Mouse (Mus musculus): Measurements from ENCODE around the gene Atxn7l1. TPM values are rescaled to one million over a fixed set of nuclear protein-coding genes. Genes with fewer than 3 reads are reported as not detected.

Atxn7l1 gene
- polyA plus RNA-seq, 1 experiment from 2014 or later, result 14.4 TPM

DNA sequence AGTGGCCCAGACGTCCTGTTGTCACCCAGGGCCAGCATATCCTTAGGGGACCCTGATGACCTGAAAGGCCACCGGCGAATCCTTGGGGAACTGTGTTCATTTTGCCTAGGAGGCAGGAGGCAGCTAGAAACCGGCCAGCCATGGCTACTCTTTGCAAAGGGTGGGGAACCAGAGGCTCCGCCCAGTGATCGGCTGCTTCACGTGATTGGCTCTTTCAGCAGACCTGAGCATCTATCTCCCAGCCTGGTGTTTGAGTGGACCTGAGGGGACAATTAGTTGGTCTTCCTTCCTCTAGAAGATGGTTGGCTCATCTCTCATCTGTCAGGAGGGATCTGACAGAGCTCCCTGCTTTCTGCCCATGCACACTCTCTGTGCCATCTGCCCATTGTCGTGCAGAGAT lies 19.2 kb downstream of the Atxn7l1 start:
- Histone ChIP-seq H3K27me3 (ENCODE audit: insufficient read depth, low read length) (no peaks in the 10 kb centered on the region), H3K4me2 (no peak overlapping the region), H3K36me3 (ENCODE audit: insufficient read depth) (0 out of 2 replicates have a peak, but pooled peaks cover 2% of the 10 kb centered on the region), H3K9ac (no peak overlapping the region), H3K27ac (ENCODE audit: low read depth) (no peak overlapping the region), H3K4me3 (ENCODE audit: low read depth, low read length) (no peak overlapping the region), H3K4me1 (ENCODE audit: insufficient read depth) (no peaks in the 10 kb centered on the region), H3K9me3 (ENCODE audit: low read depth, low read length) (no peaks in the 10 kb centered on the region)
- WGBS, result 54% methylated on average over 8 of the region's 8 CpGs
- no peak for ATAC-seq (ENCODE audit: insufficient read depth)
- no peak for TF ChIP-seq CTCF (IDR thresholded peaks at IDR 0.05; ENCODE audit: low read depth)
- no peak for DNase-seq

DNA sequence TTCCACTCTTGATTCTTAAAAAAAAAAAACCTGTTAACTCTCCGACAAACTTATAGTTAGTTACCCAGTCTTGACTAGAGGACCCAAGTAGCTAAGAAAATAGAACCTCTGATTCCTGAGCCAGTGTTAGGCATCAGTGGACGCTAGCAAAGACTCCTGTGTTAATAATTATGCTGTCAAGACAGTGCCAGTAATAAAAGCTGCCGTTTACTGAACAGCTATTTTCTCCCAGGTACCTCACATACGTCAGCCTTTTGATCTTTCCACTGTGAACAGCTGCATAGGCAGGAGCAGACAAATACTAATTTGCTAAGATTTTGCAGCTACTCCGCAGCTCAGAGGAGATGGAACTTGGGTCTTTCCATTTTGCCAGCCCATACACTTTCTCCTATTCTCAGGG lies 20.1 kb downstream of the Atxn7l1 start:
- Histone ChIP-seq H3K27me3 (ENCODE audit: insufficient read depth, low read length) (no peaks in the 10 kb centered on the region), H3K4me3 (ENCODE audit: low read depth, low read length) (no peak overlapping the region), H3K9ac (no peak overlapping the region), H3K4me1 (ENCODE audit: insufficient read depth) (no peaks in the 10 kb centered on the region), H3K9me3 (ENCODE audit: low read depth, low read length) (no peaks in the 10 kb centered on the region), H3K4me2 (no peak overlapping the region), H3K27ac (ENCODE audit: low read depth) (no peak overlapping the region), H3K36me3 (ENCODE audit: insufficient read depth) (peaks cover 2% of the 10 kb centered on the region; the same call in 1 of the 2 replicates)
- DNase-seq, result no peak
- 69% methylated on average over 5 of the region's 5 CpGs for WGBS
- ATAC-seq (ENCODE audit: insufficient read depth), result no peak
- no peak for TF ChIP-seq CTCF (IDR thresholded peaks at IDR 0.05; ENCODE audit: low read depth)

DNA sequence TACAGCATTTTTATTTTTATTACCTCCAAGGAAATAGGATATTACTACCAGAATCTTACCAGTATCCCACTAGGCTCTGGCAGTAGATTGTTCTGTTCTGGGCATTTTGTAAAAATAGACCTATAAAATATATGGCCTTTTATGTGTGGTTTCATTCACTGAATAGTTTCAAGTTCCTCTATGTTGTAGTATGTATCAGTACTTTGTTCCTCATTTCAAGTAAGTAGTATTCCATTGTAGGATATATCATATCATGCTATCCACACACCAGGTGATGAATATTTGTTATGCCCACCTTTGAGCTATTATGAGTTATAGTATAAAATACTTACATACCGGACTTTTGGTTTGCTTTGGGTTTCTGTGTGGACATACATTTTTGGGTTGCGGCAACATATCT lies 21.0 kb downstream of the Atxn7l1 start:
- H3K36me3 ChIP-seq (ENCODE audit: insufficient read depth), result peaks cover 2% of the 10 kb centered on the region; the same call in 1 of the 2 replicates
- 97% methylated on average over 2 of the region's 2 CpGs for WGBS
- H3K4me2 ChIP-seq, result no peak overlapping the region
- TF ChIP-seq CTCF (IDR thresholded peaks at IDR 0.05; ENCODE audit: low read depth), result no peak
- no peak overlapping the region for H3K4me3 ChIP-seq (ENCODE audit: low read depth, low read length)
- ATAC-seq (ENCODE audit: insufficient read depth) (no peak), DNase-seq (no peak)
- H3K4me1 ChIP-seq (ENCODE audit: insufficient read depth), result no peaks in the 10 kb centered on the region
- no peaks in the 10 kb centered on the region for H3K9me3 ChIP-seq (ENCODE audit: low read depth, low read length)
- no peak overlapping the region for H3K27ac ChIP-seq (ENCODE audit: low read depth)
- no peak overlapping the region for H3K9ac ChIP-seq
- no peaks in the 10 kb centered on the region for H3K27me3 ChIP-seq (ENCODE audit: insufficient read depth, low read length)

DNA sequence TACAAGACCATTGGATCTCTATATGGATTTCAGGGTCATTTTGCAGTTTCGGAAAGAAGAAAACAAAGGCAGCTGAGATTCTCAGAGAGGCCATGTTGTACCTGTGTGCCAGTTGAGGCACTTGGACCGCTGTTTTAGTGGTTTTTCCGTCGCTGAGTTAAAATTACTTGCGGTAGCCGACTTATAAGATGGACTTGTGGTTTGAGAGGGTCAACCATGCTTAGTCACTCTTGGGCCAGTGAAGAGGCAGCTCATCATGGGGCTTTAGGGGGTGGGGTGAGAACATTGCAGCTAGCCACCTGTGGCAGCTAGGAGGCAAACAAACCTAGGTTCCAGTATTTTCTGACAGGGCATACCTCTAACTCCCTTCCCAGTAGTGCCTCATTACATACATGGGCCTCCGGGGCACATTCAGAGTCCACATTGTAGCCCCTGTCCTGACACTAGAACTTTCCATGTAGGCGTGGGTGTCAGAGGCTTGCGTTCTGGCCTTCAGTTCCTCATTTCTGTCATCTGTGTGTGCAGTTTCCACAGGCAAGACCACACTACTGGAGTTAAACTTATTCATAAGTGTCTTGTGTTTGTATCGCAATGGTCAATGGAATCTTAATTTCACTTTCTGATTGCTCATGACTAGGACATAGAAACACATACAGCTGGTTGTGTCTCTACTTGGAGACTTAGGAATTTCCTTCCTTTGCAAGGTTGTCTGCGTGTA lies 22.4 kb downstream of the Atxn7l1 start:
- no peak overlapping the region for H3K27ac ChIP-seq (ENCODE audit: low read depth)
- WGBS, result 85% methylated on average over 11 of the region's 11 CpGs
- H3K4me3 ChIP-seq (ENCODE audit: low read depth, low read length), result no peak overlapping the region
- no peaks in the 10 kb centered on the region; the same call in 1 of the 2 replicates for H3K4me1 ChIP-seq (ENCODE audit: insufficient read depth)
- no peaks in the 10 kb centered on the region for H3K9me3 ChIP-seq (ENCODE audit: low read depth, low read length)
- H3K36me3 ChIP-seq (ENCODE audit: insufficient read depth), result peaks cover 2% of the 10 kb centered on the region; the same call in 1 of the 2 replicates
- no peaks in the 10 kb centered on the region for H3K27me3 ChIP-seq (ENCODE audit: insufficient read depth, low read length)
- H3K9ac ChIP-seq, result no peak overlapping the region
- no peak overlapping the region for H3K4me2 ChIP-seq
- ATAC-seq (ENCODE audit: insufficient read depth) (no peak), DNase-seq (no peak)
- TF ChIP-seq CTCF (IDR thresholded peaks at IDR 0.05; ENCODE audit: low read depth), result no peak

DNA sequence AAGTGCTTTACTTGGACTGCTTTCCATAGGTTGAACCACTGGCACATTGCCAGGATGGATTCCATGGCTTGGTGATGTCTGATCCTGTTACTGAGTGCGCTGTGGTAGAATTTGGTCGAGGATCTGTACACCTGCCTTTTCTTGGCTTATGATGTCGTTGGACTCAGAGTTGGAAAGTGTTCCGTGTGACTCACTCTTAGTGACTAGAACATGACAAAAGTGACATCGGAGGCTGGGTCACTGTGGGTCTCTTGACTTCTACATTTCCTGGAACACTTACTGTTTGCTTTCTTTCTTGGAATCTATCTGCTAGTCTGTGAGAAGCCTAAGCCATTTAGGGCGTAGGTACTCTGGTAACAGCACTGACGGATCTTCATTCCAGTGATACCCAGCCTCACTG lies 23.3 kb downstream of the Atxn7l1 start:
- no peak for TF ChIP-seq CTCF (IDR thresholded peaks at IDR 0.05; ENCODE audit: low read depth)
- Histone ChIP-seq H3K9me3 (ENCODE audit: low read depth, low read length) (no peaks in the 10 kb centered on the region), H3K27ac (ENCODE audit: low read depth) (no peak overlapping the region), H3K4me3 (ENCODE audit: low read depth, low read length) (no peak overlapping the region), H3K27me3 (ENCODE audit: insufficient read depth, low read length) (no peaks in the 10 kb centered on the region), H3K4me1 (ENCODE audit: insufficient read depth) (peaks cover 5% of the 10 kb centered on the region; the same call in 1 of the 2 replicates), H3K9ac (no peak overlapping the region), H3K36me3 (ENCODE audit: insufficient read depth) (peaks cover 2% of the 10 kb centered on the region; the same call in 1 of the 2 replicates), H3K4me2 (no peak overlapping the region)
- DNase-seq (peak; percentile 32), ATAC-seq (ENCODE audit: insufficient read depth) (no peak)
- WGBS, result 85% methylated on average over 7 of the region's 7 CpGs

DNA sequence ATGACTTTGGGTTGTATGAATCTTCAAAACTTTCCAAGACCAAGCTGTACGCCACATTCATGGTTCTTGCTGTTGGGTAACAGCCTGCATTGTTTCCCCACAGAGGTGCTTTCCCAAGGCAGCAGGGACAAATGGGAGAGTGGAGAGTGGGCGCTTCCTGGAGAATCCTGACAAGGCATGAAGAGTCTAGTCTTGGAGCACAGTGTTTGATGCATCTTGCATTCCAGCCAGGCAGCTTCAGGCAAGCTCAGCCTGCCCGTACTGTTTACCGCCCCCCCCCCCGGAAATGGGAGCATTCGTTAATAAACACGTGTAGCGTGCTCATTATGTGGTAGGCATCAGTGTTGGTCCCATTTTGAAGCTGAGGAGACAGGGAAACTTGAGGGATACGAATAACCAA lies 25.4 kb downstream of the Atxn7l1 start:
- no peaks in the 10 kb centered on the region for H3K27me3 ChIP-seq (ENCODE audit: insufficient read depth, low read length)
- no peak for TF ChIP-seq CTCF (IDR thresholded peaks at IDR 0.05; ENCODE audit: low read depth)
- WGBS, result 83% methylated on average over 9 of the region's 9 CpGs
- no peak overlapping the region for H3K4me2 ChIP-seq
- H3K4me1 ChIP-seq (ENCODE audit: insufficient read depth), result peaks cover 5% of the 10 kb centered on the region; the same call in 1 of the 2 replicates
- ATAC-seq (ENCODE audit: insufficient read depth), result no peak
- H3K9ac ChIP-seq, result no peak overlapping the region
- H3K9me3 ChIP-seq (ENCODE audit: low read depth, low read length), result no peaks in the 10 kb centered on the region
- no peak overlapping the region for H3K27ac ChIP-seq (ENCODE audit: low read depth)
- H3K4me3 ChIP-seq (ENCODE audit: low read depth, low read length), result no peak overlapping the region
- peaks cover 2% of the 10 kb centered on the region; the same call in 1 of the 2 replicates for H3K36me3 ChIP-seq (ENCODE audit: insufficient read depth)
- no peak for DNase-seq

DNA sequence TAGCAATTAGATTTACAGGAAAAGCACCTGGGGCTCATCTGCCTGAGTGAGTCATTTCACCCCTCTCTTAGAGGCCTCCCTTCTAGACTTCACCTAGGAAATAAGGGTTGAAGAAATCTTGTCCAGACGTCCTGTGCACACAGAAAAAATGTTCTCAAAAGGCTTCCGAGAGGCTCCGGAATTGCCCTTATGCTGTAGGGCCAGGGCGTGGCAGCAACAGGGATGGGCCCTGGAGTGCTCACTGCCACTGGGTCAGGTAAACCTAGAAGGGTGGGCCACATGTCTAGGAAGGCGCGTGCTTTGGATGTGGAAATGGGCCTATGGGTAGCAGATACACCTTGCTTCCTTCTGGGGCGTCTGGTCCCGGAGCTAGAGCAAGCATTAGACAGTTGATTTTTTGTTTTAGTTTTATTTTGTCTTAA lies 26.2 kb downstream of the Atxn7l1 start:
- WGBS, result 78% methylated on average over 8 of the region's 8 CpGs
- Histone ChIP-seq H3K4me3 (ENCODE audit: low read depth, low read length) (no peak overlapping the region), H3K4me1 (ENCODE audit: insufficient read depth) (peaks cover 5% of the 10 kb centered on the region; the same call in 1 of the 2 replicates), H3K9ac (no peak overlapping the region), H3K36me3 (ENCODE audit: insufficient read depth) (peaks cover 2% of the 10 kb centered on the region; the same call in 1 of the 2 replicates), H3K27ac (ENCODE audit: low read depth) (no peak overlapping the region), H3K27me3 (ENCODE audit: insufficient read depth, low read length) (no peaks in the 10 kb centered on the region), H3K4me2 (no peak overlapping the region), H3K9me3 (ENCODE audit: low read depth, low read length) (no peaks in the 10 kb centered on the region)
- no peak for TF ChIP-seq CTCF (IDR thresholded peaks at IDR 0.05; ENCODE audit: low read depth)
- DNase-seq, result no peak
- ATAC-seq (ENCODE audit: insufficient read depth), result no peak

Data from lung, embryonic 14.5 days (tissue).